Mouse (Mus musculus) heart, postnatal 14 days (tissue): ENCODE measurements around the gene Unc119b. TPM values are rescaled to one million over a fixed set of nuclear protein-coding genes. Genes with fewer than 3 reads are reported as not detected.
"Not testable (repeated sequence)": the region's sequence is repeated elsewhere in the genome, so short reads cannot be mapped to it uniquely, and the experiment has no call there.

ENCODE experiments used
- DNase-seq, 2 experiments: peaks; one replicate each; pipeline ENCODE4 v3.0.0; 2021 to 2022
- intact Hi-C: fragments of 180-260 bp; cut with DNase I; formaldehyde crosslinking; loops from one replicate; pipeline ENCODE4 v1.15.1; 2025
- total RNA-seq, 2 experiments: library from RNA; stranded (reverse); gene quantifications; 2 replicates each; pipeline ENCODE4 v1.2.3; 2021

The Unc119b gene
- total RNA-seq, 2 experiments from 2014 or later, result 24.7 to 25.8 TPM

DNA sequence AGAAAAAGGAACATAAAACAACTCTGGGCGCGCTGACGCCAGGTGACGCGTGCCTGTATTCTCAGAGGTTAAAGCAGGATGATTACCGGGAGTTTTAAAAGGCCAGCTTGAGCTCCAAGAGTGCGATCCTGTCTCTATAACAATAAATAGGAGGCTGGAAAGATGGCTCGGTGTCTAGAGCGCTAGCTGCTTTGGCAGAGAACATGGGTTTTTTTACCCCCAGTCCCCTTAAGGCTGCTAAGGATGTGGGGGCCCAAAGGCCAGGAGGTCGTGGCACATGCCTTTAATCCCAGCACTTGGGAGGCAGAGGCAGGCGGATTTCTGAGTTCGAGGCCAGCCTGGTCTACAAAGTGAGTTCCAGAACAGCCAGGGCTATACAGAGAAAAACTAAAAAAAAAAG lies 24.4 kb upstream of the Unc119b start:
- intact Hi-C loops, result no loop called here

DNA sequence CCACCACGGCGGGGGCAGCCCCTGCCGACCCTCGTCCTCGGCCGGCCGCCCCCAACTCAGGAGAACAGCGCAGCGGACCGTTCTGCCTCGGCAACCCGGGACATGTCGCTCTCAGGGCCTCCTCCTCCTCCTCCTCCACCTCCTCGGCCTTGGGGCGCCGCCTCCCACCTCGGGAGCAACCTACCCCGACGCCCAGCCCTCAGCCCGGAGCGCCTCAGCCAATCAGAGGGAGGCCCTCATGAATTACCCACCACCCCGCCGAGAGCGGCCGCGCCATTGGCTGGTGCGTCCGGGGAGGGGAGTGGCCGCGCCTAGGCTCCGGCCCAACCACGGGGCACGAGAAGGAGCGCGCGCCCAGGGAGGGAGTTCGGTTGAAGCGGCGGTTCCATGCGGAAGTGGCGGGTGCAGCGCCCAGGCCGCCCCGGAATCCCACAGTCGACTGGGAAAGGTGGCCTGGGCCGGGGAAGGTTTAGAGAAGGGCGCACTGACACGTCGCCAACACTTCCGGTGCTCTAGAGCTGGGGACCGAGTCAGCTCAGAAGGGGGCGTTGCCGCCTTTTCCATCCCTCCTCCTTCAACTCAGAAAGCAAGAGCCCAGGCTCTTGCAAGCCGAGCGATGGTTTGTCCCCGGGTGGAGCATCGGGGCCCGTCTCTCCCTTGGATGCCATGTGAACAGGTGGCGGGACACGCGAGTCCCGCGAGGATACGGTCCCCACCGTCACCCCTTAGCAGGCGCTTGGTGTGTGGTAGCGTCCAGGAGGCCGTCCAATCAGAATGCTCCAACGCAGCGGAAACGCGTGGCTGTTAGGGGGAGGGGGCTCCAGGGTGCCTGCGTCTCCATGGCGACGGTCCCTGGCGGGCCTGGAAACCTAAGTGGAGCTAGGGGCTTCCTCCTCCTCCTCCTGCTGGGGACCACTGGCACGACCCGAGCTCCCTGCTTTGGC lies 23.5 kb upstream of the Unc119b start, which contains the start of gene Mlec:
Gene Mlec (minus strand): TSS at position 140 of the 944 bp plus-strand sequence.
- intact Hi-C loops, result no loop called here

More for the DNA sequence above, 24.4 kb upstream of the Unc119b start:
- DNase-seq, result no peak

DNA sequence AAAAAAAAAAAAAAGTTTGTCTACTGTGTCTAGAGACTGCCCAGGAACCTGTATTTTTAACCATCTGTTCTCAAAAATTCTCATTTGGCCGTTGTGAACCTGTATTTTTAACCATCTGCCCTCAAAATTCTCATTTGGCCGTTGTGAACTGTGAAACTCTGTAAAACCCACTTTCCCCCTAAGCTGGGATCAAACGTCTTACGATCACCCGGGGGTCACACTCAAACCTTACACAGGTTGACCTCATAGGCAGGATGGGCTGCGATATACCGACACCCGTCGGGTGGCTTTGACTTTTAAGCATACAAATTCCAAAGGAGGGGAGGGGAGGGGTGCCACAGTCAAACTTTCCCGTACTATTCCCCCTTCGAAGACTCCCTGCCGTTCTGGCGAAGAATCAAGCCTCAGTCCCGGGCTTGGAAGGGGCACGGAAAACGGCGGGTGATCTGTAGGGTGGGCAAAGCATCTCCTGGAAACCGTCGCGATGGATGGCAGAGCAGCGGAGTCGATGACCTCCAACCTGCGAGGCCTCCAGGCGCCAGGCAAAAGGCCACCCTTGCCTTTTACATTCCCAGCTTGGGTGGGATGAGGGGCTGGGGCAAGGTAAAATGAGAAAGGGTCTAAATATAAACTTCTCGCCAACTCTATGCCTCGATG lies 22.3 kb upstream of the Unc119b start:
- DNase-seq, result no peak

More for the DNA sequence above, 23.5 kb upstream of the Unc119b start, which contains the start of gene Mlec:
- DNase-seq, result peak; percentile 99

DNA sequence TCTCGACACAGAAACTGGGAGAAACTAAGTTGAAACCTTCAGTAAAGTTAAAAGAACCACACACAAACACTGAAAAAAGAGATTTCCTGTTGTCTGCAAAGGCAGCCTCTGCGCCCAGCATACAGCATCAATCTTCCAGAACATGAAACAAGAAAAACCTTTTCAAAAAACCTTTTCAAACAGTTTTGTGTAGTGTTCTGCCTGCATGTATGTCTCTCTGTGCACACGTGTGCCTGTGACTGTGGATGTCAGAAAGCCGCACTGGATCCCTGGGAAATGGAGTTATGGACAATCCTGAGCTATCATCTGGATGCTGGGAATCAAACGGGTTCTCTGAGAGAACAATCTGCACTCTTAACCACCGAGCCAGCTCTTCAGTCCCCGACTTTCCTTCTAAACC lies 21.6 kb upstream of the Unc119b start:
- intact Hi-C loops, result no loop called here
- DNase-seq, result no peak

More for the DNA sequence above, 22.3 kb upstream of the Unc119b start:
- intact Hi-C loops, result no loop called here

DNA sequence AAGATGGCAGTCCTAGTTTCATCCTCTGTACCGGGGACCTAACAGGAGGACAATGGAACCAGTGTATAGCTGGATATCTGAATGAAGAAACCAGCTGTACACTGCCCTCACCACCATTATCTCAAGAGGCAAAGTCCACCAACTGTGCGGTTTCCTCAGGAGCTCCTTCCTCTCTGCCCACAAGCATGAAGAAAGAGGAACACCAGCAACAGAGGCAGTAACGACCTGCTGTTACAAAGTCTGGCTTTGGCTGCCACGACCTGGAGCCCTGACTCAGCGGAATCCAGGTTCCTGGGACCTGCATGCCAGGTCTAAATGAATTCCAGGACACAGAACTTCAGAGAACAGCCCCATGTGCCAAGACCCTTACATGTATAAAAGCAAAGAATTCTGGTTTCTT lies 21.1 kb upstream of the Unc119b start:
- intact Hi-C loops, result loop anchor here (2.0 kb wide), 1 partner anchor 21 kb away; the partner anchor contains the start of gene Unc119b
- no peak for DNase-seq

DNA sequence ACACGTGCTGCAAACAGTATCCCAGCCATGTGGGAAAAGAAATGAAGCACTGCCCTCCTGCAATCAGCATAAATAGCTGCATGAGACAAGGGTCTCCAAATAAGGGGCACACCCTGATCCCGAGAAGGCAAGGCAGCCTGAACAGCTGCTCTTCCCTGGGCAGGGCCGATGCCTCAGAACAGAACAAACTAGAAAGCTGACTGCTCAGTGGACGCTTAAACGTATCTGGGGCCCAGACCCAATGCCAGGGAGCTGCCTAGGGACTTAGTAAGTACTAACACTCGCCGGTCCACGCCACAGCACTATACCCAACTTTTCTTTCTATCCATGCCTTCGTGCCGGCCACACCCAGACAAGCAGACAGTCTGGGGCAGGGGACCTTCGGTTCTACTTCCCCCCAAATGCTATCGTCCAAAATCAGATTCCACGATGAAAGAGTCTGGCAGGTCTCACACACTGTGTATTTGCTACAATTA lies 20.4 kb upstream of the Unc119b start:
- intact Hi-C loops, result loop anchor here (2.0 kb wide), 1 partner anchor 20 kb away; the partner anchor contains the start of gene Unc119b
- no peak for DNase-seq

DNA sequence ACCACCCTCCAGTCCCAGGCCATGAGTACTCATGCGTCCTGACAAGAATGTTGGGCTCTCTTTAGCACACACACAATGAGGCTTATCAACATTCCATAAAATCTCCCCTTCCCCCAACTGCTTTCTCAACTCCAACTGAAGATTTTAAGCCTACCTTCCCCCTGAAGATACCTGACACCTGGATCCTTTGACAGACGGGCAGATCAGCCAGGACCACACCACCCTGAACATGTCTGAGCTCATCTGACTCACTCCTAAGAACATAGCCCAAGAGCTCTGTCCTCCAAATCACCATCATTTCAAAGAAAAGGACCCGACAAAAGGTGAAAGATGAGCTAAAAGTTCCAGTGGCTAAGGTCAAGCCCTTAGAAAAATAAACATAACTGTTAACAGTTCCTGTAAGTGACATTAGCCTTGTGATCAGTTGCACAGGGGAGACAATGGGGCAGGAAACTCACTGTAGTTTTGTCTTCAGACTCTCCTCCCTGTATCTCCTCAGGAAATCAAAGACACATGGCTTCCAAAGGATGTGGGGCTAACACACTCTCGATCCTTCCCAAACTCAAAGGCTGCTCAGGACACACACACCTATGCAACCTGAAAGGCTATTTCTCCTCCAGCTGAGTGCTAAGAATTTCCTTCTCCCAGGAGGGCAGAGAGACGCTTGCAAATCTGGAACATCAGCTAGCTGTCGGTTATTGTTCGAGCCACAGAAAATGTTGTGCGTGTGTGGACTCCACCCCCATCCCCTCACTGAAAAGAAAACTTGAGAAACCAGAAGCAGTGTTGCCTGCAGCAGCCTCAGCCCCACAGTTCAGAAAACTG lies 17.6 kb upstream of the Unc119b start:
- intact Hi-C loops, result no loop called here

DNA sequence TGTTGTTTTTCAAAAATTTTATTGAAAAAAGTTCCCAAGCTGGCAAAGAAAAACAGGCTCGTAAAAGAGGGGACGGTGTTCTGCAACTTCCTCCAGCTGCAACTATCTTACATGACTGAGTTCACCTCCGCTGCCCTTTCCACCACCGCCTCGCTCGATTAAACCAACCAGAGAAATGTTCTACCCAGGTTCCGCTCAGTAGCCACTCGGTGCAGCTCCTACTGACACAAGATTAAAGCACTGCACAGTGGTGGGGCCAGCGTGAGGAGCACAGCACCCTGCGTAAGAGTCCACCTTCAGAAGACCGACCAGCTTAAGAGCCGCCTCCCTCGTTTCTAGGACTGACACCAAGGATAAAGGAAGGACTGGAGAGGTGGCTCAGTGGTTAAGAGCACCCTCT lies 16.7 kb upstream of the Unc119b start:
- intact Hi-C loops, result no loop called here
- no peak for DNase-seq

More for the DNA sequence above, 17.6 kb upstream of the Unc119b start:
- DNase-seq, result no peak

DNA sequence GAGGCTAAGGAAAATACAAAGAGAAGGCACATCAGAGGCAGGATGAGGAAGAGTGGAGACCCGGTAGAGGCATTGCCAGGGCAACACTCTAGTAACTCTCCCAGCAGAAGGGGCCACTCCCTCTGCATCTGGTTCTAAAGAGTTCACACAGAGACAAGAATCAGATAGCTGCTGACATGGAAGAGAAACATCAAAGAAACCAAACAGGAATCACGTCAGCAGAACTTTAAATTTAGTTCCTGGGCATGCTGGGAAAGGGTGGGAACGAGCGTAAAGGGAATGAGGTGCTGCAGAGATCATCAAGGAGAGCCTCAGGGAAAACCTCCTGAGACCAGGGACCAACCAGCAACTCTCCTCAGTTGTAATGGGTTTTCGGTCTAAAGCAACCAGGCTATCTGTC lies 16.2 kb upstream of the Unc119b start:
- intact Hi-C loops, result no loop called here
- DNase-seq, result no peak

DNA sequence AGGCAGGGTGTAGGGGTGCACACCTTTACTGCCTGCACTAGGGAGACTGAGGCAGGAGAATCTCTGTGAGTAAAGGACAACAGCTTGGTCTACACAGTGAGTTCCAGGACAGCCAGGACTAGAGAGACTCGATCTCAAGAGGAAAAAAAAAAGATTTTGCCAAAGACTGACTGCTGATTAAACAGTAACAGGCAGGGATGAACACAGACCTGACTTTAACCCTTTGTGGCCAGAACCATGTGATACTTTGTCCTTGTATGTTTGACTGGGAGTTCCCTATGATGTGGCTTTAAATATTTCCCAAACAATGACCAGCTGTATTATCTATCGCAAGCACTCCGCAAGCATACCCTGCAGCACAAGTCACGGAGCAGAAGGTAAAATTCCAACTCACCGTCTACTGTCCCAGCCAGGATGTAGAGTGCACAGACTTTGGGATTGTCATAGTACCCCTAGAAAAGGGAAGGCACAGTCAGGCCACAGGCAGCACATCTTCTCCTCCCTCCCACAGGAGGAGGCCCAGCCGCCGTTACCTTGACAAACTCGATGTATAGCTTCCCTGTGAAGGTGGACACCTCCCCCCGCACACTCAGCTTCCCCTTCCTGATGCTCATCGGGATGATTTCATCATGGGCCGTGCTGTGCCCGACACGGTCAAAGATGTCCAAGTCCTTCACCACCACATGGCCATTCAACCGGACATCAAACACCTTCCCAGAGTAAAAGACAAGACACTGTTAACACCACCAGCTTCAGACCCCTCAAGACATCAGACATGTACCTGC lies 15.1 kb upstream of the Unc119b start:
- no peak for DNase-seq
- intact Hi-C loops, result no loop called here

DNA sequence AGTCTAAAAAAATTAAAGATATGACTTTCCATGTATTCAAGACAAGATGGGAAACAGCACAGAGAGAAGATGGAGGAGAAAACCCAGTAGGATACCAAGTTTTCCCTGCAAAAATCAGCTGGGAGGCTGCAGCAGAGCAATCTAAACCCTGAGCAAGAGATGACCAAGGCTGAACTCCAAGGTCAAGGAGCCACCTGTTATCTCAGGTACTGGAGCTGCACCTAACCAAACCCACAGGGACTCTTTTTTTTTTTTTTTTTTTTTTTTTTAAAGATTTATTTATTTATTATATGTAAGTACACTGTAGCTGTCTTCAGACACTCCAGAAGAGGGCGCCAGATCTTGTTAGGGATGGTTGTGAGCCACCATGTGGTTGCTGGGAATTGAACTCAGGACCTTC lies 14.1 kb upstream of the Unc119b start:
- DNase-seq, intact Hi-C loops: not testable (repeated sequence)

DNA sequence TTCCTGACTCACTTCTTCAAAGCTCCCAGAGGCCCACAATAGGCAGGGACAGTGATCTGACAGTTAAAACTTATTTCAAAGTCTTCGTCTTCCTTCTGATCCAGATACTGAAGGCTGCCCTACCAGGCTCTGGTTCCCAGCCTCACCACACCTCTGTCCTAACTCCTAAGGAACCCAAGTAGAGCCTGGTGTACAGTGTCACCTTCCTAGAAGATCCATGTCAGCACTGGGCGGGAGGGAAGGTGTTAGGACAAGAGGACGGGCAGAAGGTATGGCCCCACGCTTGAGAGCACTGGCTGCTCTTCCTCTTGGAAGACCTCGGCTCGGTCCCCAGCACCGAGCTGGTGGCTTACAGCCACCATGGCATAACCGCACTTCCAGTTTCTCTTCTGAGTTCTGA lies 13.6 kb upstream of the Unc119b start:
- intact Hi-C loops, result no loop called here
- DNase-seq, result no peak

DNA sequence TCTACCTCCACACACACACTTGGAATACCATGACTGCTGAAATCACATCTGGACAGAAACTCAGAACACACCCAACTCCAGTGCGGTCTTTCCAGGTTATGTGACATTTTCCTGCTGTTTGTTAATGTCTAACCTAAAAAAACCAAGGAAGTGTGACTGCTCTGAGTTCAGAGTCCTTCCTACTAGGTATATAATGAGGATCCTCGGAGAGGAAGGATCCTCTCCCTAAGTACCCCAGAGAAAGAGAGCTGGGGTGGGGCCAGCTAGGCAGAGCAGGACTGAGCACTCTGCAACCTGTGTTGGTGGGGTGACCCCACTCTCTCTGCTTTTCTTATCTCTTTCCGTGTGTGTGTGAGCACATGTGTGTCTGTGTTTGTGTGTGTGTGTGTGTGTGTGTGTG lies 12.6 kb upstream of the Unc119b start:
- no peak for DNase-seq
- intact Hi-C loops, result no loop called here

DNA sequence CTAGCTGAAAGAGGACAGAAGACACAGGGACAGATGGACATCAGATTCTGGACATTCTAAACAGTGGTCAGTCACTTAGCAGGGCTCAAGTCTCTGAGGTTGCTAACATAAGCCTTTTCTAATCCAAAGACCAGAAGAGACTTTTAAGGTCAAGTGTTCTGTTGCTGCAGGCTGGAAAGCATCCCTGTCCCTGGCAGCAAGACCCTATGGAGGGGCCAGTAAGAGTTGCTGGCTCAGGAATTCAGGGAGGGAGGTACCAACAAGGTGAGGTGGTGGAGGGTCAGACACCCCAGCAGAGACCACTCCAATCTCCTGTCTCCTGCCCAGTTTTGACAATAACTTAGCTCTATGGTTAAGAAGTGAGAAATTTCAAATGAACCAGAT lies 12.0 kb upstream of the Unc119b start:
- intact Hi-C loops, result no loop called here
- DNase-seq, result no peak

DNA sequence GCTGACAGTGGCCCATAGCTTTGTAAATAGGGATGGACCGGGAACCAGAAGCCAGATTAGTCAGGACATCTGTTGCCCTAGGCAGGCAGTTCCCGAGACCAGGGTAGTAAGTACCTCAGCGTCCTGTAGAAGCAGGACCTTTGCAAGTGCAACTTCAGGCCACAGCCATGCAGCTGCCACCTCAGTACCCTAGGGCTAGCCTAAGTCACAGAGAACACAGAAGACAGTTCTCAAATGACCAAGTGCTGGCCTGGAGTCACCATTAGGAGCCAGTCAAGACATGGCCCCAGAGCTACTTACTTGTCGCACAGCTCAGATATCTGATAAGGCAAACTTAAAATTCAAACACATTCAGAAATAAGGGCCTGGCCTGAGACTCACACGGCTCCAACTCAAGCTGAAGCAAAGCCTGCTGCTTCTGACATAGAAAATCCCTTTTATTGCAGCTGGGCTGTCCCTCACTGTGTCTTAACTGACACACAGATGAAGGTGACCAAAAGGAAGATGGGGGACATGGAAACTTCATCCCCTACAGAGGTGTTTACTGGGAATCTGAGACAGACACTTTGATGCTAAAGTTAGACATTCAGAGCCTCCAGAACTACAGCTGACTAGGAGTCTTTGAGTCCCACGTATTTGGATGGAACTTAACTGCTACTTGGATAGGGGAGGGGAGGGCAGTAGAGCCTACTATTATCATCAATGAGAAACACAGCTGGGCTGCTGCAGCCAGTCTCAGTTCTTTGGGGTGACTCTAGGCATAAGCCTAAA lies 11.4 kb upstream of the Unc119b start:
- DNase-seq, result no peak
- intact Hi-C loops, result no loop called here

DNA sequence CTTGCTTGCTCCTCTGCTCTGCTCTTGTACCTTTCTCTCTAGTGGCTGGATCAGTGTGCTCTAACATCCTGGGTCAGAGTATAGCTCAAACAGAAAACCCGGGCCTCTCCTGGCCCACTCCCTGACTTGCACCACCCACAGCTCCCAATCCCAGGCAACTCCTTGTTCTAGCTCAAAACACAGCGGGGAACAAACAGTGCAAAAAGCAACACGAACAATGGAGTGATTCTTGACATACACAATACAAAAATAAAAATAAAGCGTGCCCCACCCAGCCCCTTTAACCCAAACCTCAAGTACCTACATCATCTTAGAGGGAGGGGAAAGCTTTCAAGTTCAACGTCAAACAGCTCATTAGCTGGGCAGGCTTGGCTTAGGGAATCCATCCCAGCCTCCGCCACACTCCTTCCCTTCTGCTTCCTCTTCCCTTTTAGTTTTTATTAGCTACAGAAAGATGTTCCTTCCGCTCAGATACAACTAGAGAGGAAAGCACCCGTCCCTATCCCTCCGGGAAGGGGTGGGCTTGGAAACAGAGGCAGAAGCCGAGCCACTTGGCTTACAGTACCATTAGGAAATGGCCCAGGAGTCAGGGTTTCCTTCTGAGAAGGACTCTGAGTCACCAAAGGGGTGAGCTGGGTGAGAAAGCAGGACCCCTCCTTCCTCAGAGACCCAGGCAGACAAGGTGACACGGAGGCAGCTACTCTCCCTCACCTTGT lies 10.6 kb upstream of the Unc119b start:
- no peak for DNase-seq
- intact Hi-C loops, result no loop called here

DNA sequence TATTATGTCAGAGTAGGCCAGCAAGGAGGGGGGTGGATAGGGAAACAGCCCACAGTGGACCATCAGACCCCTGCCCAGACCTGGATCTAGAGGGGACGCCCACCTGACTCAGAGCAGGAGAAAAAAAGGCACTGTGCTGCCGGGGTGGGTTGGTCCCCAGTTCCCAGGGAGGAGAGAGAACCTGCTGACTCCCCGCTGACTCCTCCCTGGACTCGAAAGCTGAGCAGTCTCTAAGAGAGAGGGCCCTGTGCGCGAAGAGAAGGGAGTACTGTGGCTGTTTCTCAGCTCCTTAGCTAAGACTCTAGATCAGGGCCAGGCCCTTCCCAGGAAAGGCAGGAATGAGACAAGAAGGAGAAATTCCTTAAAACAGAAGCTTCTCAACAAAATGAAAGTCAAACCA lies 9.7 kb upstream of the Unc119b start:
- DNase-seq, result no peak
- intact Hi-C loops, result no loop called here

DNA sequence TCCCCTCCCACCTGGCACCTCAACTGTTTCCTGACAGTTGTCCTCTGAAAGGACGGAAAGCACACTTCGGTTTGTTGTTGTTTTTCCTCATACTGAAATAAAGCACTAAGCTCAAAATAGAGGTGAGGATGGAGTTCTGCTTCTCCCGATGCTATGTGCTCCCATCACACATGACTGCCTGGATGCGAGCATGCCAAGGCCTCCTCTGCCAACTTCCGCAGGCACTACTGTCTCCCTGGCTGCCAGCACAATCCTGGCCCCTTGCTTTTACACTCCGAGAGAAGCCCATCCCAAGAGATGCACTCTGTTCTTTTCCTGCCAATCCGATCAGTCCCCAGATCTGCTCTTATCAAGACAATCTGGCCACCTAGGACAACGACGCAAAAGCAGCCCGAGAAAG lies 8.8 kb upstream of the Unc119b start:
- no peak for DNase-seq
- intact Hi-C loops, result no loop called here
